Mouse (Mus musculus): ENCODE measurements around the gene Htr2b. TPM values are rescaled to one million over a fixed set of nuclear protein-coding genes. Genes with fewer than 3 reads are reported as not detected.

Gene Htr2b
- total RNA-seq, 1 experiment from 2014 or later, result not detected

DNA sequence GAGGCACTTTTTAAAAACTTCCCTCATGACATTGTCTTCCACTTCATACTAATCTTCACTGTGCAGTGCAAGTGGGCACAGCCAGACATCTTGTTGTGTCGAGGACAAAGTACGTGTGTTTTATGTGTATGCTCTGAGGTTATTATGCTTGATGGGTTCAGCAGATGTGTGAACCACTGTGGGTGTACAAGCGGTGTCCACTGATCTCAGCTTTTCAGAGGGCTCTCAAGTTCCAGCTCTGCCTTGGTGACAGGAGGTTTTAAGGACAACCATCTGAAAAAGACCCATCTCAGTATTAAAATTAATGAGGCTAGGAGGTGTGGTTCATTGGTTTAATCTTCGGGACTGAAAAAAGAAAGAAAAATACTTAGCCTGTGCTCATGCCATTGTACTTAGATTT, 7.8 kb upstream of the Htr2b start:
- no peak for ATAC-seq (ENCODE audit: extremely low read depth, insufficient number of reproducible peaks, low FRiP score, poor library complexity, severe bottlenecking)

DNA sequence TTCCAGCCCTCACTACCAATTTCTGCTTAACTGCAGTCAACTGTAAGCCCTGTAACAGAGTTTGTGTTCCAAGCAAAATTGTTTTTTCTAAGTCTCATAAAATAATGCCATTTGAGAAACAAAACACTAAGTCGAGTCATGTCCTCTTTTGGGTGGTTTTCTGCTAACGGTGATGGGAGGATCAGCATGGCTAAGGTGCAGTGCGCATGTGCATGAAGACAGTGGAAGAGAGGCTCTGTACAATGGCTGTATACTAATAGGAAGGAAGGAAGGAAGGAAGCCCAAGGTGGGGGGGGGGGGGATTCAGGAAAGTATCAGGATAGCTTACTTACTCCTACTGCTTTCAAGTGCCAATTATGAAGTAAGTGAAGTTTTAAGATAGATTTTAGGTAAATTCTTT, 2.4 kb upstream of the Htr2b start:
- ATAC-seq (ENCODE audit: extremely low read depth, insufficient number of reproducible peaks, low FRiP score, poor library complexity, severe bottlenecking), result no peak

GRCm38 (mm10) chr1:86105054-86105453, 6.7 kb downstream of the Htr2b start:
- no peak for ATAC-seq (ENCODE audit: extremely low read depth, insufficient number of reproducible peaks, low FRiP score, poor library complexity, severe bottlenecking)

DNA sequence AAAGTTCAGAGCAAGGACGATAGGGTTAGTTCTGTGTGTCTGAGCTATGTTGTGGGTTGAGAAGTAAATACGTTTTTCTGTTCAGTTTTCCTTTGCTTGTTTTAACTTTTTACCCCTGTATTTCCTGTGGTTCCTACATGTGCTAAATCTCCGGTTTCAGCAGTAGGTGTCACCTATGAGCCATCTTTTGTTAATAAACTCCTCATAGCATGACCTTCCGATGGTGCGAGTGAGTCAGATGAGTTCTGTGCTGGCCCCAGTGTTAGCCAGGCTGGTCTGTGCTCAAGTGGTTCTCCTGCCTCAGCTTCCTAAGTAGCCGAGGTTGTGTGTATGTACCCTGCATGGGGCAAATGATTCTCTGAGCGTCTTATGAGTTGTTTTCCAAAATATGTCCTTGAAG, 17.4 kb downstream of the Htr2b start:
- ATAC-seq (ENCODE audit: extremely low read depth, insufficient number of reproducible peaks, low FRiP score, poor library complexity, severe bottlenecking), result no peak

DNA sequence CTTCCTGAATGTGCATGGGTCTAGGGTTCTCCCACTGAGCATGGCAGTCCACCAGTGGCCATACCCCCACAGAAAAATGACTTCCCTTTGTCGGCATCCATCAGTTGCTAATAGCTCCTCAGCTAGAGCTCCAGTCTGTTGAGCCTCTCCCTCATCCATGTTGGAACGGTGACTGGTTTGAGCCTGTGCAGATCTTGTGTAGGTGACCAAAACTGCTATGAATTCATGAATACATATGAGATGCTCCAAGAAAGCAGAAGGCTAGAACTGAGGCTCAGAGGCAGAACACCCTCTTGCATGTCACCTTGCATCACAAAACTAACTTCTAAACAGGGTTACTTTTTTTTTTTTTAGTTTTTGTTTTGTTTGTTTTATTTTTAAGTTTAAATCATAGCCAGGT, 35.2 kb downstream of the Htr2b start:
- ATAC-seq (ENCODE audit: extremely low read depth, insufficient number of reproducible peaks, low FRiP score, poor library complexity, severe bottlenecking), result no peak

DNA sequence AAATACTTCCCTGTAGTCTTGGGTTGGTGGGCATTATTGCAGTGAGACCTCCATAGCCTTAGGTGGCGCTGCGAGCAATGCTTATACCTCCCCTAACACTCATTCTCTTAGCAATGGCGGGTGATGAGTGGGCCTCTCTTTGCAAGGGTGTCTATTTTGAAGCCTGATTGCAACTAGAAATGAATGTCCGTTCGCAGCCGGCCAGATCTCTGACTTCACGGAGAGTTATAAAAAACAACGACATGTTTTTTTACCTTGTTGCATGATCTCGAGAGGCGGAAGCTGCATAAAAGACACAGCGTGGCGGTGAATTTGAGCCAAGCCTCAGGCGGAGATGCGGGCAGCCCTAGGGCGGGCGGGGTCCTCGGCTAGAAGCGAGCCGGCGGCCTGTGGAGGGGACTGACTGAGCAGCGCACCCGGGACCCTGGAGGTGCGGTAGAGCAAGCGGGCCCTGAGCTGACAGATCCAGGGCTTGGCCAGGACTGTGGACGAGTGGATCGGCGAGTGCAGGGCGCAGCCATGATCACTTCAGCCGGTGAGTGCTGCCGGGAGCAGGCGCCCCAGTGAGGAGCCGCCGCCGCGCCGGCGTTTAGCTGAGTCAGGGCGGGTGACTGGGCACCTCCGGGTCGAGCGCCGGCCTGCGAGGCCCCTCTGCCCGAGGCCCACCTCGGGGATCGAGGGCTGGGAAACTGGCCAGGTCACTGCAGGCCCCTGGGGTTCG, 47.3 kb downstream of the Htr2b start, which contains the start of gene Psmd1:
Gene Psmd1 (plus strand): TSS at position 117 of the 721 bp plus-strand sequence.
- ATAC-seq (ENCODE audit: extremely low read depth, insufficient number of reproducible peaks, low FRiP score, poor library complexity, severe bottlenecking), result peak; percentile 91

DNA sequence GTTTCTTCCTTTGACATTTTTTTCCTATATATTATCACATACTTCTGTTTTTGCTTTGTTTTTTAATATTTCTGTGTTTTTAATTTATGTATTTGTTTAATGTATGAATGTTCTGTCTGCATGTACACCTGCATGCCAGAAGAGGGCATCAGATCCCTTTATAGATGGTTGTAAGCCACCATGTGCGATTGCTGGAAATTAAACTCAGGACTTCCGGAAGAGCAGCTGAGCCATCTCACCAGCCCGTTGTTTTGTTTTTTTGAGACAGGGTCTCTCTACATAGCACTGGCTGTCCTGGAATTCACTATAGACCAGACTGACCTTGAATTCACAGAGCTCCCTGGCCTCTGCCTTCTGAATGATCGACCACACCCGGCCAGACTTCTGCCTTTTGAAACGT, 49.2 kb downstream of the Htr2b start:
- no peak for ATAC-seq (ENCODE audit: extremely low read depth, insufficient number of reproducible peaks, low FRiP score, poor library complexity, severe bottlenecking)

- peak; percentile 80 for ATAC-seq (ENCODE audit: extremely low read depth, insufficient number of reproducible peaks, low FRiP score, poor library complexity, severe bottlenecking)
These were observed 52.7 kb downstream of the Htr2b start for GRCm38 (mm10) chr1:86058856-86059769.

GRCm38 (mm10) chr1:86056284-86056683, 55.5 kb downstream of the Htr2b start:
- no peak for ATAC-seq (ENCODE audit: extremely low read depth, insufficient number of reproducible peaks, low FRiP score, poor library complexity, severe bottlenecking)

DNA sequence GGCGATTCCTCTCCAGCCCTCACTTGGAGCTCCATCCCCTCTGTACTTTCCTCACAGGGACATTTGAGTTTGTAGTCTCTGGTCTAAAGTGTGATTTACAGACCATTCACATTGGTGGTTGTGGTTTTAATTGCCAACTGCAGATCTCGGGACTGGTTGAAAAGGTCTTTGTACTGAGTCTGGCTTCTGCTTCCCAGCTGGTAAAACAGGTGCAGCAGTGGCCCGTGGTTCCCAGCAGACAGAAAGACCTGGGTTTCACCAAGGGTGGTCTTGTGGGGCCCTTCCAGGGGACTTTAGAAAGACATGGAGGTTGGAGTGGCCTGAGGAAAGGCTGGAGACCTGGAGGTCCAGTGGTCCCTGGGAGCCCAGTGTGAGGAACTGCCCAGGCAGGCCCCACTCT, 56.8 kb downstream of the Htr2b start:
- ATAC-seq (ENCODE audit: extremely low read depth, insufficient number of reproducible peaks, low FRiP score, poor library complexity, severe bottlenecking), result no peak

DNA sequence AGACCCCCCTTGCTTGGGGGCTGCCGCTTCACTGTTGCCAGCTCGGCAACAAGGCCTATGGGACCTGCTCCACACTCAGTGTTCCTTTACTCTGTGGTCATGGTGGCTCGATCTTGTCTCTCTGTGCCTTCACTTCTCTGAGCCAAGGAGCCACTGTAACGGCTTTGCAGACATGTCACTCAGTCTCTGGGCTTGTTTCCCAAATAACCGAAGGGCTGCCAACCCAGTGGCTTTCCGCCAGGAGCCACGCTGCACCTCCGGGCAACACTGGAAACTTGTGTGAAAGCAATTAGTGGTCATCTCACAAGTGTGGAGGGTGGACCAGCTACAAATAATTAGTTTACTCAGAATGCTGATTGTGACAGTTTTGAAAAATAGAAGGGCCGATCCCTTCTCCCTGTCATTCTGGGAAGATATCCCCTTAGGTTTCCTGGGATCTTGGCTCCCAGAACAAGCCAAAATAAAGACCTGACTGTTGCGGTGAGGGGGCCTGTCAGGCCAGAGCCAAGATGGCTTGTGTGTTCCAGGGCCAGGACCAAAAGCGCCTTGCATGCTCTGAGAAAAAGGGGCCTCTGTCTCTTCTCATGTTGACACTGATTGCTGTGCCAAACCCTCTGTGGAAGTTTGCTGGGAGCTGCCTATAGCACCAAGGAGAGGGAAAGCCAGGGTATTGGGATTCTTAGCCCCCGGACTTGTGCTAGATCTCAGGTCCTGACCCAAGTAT, 58.4 kb downstream of the Htr2b start:
- no peak for ATAC-seq (ENCODE audit: extremely low read depth, insufficient number of reproducible peaks, low FRiP score, poor library complexity, severe bottlenecking)

Other genes starting within 250 kb of the Htr2b start
- gene Itm2c, start 217.7 kb downstream of the Htr2b start, total RNA-seq (2017), result 20.7 and 24.3 TPM in 2 replicates
- 0.23 TPM in 1 of 2 replicates, not detected in the other for gene 4933407L21Rik, start 183.5 kb downstream of the Htr2b start, total RNA-seq (2017)
- 0.81 and 1.4 TPM in 2 replicates for gene Gpr55, start 151.0 kb downstream of the Htr2b start, total RNA-seq (2017)
- not detected in 2 replicates for gene Spata3, start 95.2 kb downstream of the Htr2b start, total RNA-seq (2017)
- gene 2810459M11Rik, start 66.1 kb downstream of the Htr2b start, total RNA-seq (2017), result not detected in 2 replicates
- 39.8 and 44.5 TPM in 2 replicates for gene Psmd1, start 47.6 kb downstream of the Htr2b start, total RNA-seq (2017)
- gene Gm21972, start 21.7 kb upstream of the Htr2b start, total RNA-seq (2017), result 8.1 TPM in 1 of 2 replicates, not detected in the other
- 6.0 and 8.7 TPM in 2 replicates for gene Armc9, start 42.8 kb upstream of the Htr2b start, total RNA-seq (2017)
- gene B3gnt7, start 190.9 kb upstream of the Htr2b start, total RNA-seq (2017), result 1.8 and 3.4 TPM in 2 replicates
- 236 and 246 TPM in 2 replicates for gene Ncl, start 247.4 kb upstream of the Htr2b start, total RNA-seq (2017)